Mouse (Mus musculus): ENCODE results near the gene Zfp652. TPM values are rescaled to one million over a fixed set of nuclear protein-coding genes. Genes with fewer than 3 reads are reported as not detected.
A peak's percentile ranks its signal among the peaks of the same experiment; 100 is the strongest.

Gene Zfp652
- polyA plus RNA-seq, 1 experiment: 34.1 TPM

DNA sequence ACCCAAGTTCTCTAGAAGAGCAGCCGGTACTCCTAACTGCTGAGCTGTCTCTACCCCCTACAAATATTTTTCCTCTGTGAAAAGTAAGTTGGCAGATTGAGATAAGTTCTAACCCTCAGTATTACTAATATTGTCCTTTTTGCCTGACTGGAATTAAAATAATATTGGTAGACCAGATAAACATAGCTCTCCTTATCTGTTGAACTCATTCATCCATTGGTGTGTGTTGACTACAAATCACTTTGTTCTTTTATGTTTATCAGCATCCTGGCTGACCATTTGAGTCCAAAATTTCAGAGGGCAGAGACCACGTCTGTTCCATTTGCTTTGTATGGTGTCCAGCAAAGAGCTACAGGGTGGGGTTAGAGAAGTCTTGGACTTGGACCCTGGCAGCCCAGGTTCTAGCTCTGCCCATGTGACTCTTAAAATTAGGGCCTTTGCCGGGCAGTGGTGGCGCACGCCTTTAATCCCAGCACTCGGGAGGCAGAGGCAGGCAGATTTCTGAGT is 2.9 kb upstream of the Zfp652 start:
- peaks cover 5% of the 10 kb centered on the region for H3K4me1 ChIP-seq (replicated peaks; ENCODE audit: control insufficient read depth, insufficient read depth, low read length)
- TF ChIP-seq CTCF (IDR thresholded peaks at IDR 0.05; ENCODE audit: borderline replicate concordance, control insufficient read depth, extremely low read depth, insufficient read depth, low read length, poor library complexity) (no peak), POLR2A (IDR thresholded peaks at IDR 0.05; ENCODE audit: control insufficient read depth, extremely low read depth, insufficient read depth, low read length, poor library complexity) (no peak)
- WGBS: 97% methylated on average over 6 of the region's 6 CpGs
- H3K4me3 ChIP-seq (ENCODE audit: control insufficient read depth, insufficient read depth, low read length): no peak overlapping the region
- no peak overlapping the region for H3K27ac ChIP-seq (ENCODE audit: control insufficient read depth, insufficient read depth, low read length)
- no peak for DNase-seq
- no peaks in the 10 kb centered on the region for H3K27me3 ChIP-seq (ENCODE audit: control insufficient read depth, insufficient read depth, low read length)
- H3K36me3 ChIP-seq (ENCODE audit: control insufficient read depth, insufficient read depth, low read length): no peaks in the 10 kb centered on the region

GRCm38 (mm10) chr11:95710478-95710877 is 2.0 kb upstream of the Zfp652 start:
- DNase-seq: no peak
- Histone ChIP-seq H3K27me3 (ENCODE audit: control insufficient read depth, insufficient read depth, low read length) (no peaks in the 10 kb centered on the region), H3K4me1 (replicated peaks; ENCODE audit: control insufficient read depth, insufficient read depth, low read length) (peaks cover 5% of the 10 kb centered on the region), H3K4me3 (ENCODE audit: control insufficient read depth, insufficient read depth, low read length) (no peak overlapping the region), H3K27ac (ENCODE audit: control insufficient read depth, insufficient read depth, low read length) (no peak overlapping the region), H3K36me3 (ENCODE audit: control insufficient read depth, insufficient read depth, low read length) (no peaks in the 10 kb centered on the region)
- TF ChIP-seq POLR2A (IDR thresholded peaks at IDR 0.05; ENCODE audit: control insufficient read depth, extremely low read depth, insufficient read depth, low read length, poor library complexity) (no peak), CTCF (IDR thresholded peaks at IDR 0.05; ENCODE audit: borderline replicate concordance, control insufficient read depth, extremely low read depth, insufficient read depth, low read length, poor library complexity) (no peak)
- WGBS: 89% methylated on average over 7 of the region's 7 CpGs

- Histone ChIP-seq H3K4me3 (ENCODE audit: control insufficient read depth, insufficient read depth, low read length) (peak overlapping the region; percentile 23), H3K36me3 (ENCODE audit: control insufficient read depth, insufficient read depth, low read length) (no peaks in the 10 kb centered on the region), H3K27me3 (ENCODE audit: control insufficient read depth, insufficient read depth, low read length) (no peaks in the 10 kb centered on the region), H3K4me1 (replicated peaks; ENCODE audit: control insufficient read depth, insufficient read depth, low read length) (peaks cover 9% of the 10 kb centered on the region), H3K27ac (ENCODE audit: control insufficient read depth, insufficient read depth, low read length) (no peak overlapping the region; the same call in 1 of the 2 replicates)
- peak; percentile 16 for DNase-seq
- TF ChIP-seq POLR2A (IDR thresholded peaks at IDR 0.05; ENCODE audit: control insufficient read depth, extremely low read depth, insufficient read depth, low read length, poor library complexity): no peak
- no peak for TF ChIP-seq CTCF (IDR thresholded peaks at IDR 0.05; ENCODE audit: borderline replicate concordance, control insufficient read depth, extremely low read depth, insufficient read depth, low read length, poor library complexity)
- WGBS: 5% methylated on average over 12 of the region's 12 CpGs
These were observed 349 bp upstream of the Zfp652 start for GRCm38 (mm10) chr11:95712085-95712562.

DNA sequence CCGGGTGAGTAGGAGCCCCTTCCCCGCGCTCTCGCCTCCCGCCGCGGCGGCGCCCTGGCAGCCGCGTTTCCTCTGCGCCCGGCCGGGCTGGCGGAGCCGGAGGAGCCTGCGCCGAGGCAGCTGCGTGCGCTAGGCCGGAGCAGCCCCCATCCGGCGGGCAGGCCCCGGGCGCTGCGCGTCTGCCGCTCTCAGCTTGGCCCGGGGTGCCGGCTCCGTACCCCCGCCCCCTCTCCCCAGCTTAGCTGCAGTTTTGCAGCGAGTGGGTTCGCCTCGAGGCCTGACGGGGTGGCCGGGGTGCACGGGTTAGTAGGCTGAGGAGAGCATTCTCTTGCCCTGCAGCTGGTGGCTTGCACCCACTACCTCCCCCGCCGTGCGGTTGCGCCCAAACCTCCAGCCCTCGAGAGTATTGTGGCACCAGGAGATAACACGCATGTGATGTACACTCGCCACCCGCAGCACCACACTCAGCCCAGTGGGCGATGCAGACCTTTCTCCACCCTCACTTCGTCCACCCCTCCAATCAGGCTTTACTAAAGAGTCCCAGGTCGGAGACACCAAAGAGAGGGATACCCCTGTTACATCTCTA is 845 bp downstream of the Zfp652 start:
- TF ChIP-seq POLR2A (IDR thresholded peaks at IDR 0.05; ENCODE audit: control insufficient read depth, extremely low read depth, insufficient read depth, low read length, poor library complexity): no peak
- TF ChIP-seq CTCF (IDR thresholded peaks at IDR 0.05; ENCODE audit: borderline replicate concordance, control insufficient read depth, extremely low read depth, insufficient read depth, low read length, poor library complexity): no peak
- peak; percentile 72 for DNase-seq
- Histone ChIP-seq H3K4me1 (replicated peaks; ENCODE audit: control insufficient read depth, insufficient read depth, low read length) (peaks cover 11% of the 10 kb centered on the region), H3K36me3 (ENCODE audit: control insufficient read depth, insufficient read depth, low read length) (no peaks in the 10 kb centered on the region), H3K27me3 (ENCODE audit: control insufficient read depth, insufficient read depth, low read length) (no peaks in the 10 kb centered on the region), H3K4me3 (ENCODE audit: control insufficient read depth, insufficient read depth, low read length) (peak overlapping the region; percentile 84), H3K27ac (ENCODE audit: control insufficient read depth, insufficient read depth, low read length) (peak overlapping the region; percentile 86)
- WGBS: under 1% methylated on average over 49 of the region's 49 CpGs

DNA sequence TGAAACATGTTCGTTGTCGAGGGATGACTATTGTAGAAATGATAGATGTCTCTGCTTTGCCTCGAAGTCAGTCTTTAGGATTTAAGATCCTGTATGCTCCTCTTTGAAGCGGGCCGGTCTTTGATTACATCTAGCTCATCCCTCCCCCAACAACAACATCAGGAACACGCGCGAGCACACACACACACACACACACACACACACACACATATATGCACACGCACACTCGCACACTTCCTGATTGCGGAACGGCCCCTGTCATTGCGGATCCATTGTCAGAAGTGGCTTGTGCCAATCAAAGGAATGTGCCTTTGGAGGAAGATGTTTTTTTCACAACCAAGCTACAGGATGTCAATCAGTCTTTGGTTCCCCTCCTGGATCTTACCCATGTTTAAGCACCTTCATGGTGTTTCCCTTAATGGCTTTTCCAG is 1.4 kb downstream of the Zfp652 start:
- Histone ChIP-seq H3K36me3 (ENCODE audit: control insufficient read depth, insufficient read depth, low read length) (no peaks in the 10 kb centered on the region), H3K4me3 (ENCODE audit: control insufficient read depth, insufficient read depth, low read length) (peak overlapping the region; percentile 84), H3K27me3 (ENCODE audit: control insufficient read depth, insufficient read depth, low read length) (no peaks in the 10 kb centered on the region), H3K27ac (ENCODE audit: control insufficient read depth, insufficient read depth, low read length) (peak overlapping the region; percentile 86), H3K4me1 (replicated peaks; ENCODE audit: control insufficient read depth, insufficient read depth, low read length) (peaks cover 11% of the 10 kb centered on the region)
- WGBS: 0% methylated on average over 13 of the region's 13 CpGs
- no peak for TF ChIP-seq CTCF (IDR thresholded peaks at IDR 0.05; ENCODE audit: borderline replicate concordance, control insufficient read depth, extremely low read depth, insufficient read depth, low read length, poor library complexity)
- no peak for DNase-seq

DNA sequence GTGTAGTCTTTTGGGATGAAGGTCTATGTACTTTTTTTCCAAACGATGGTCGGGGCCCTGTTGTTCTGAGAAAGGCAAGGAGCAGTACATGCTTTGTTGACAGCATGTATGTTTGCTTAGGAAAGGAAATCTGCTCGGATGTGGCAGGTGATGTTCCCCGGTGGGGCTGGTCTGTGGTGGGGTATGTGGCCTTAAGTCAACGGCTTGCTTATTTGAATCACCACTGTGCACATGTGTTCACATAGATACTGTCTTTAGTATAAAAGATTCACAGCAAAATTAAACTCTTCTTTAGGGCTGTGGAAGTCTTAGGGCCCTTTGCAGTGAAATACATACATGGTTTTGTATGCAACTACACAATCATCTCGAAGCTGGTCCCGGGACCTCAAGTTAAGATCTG is 1.9 kb downstream of the Zfp652 start:
- Histone ChIP-seq H3K27ac (ENCODE audit: control insufficient read depth, insufficient read depth, low read length) (peak overlapping the region; percentile 86), H3K36me3 (ENCODE audit: control insufficient read depth, insufficient read depth, low read length) (no peaks in the 10 kb centered on the region), H3K4me1 (replicated peaks; ENCODE audit: control insufficient read depth, insufficient read depth, low read length) (peaks cover 11% of the 10 kb centered on the region), H3K4me3 (ENCODE audit: control insufficient read depth, insufficient read depth, low read length) (peak overlapping the region; percentile 84), H3K27me3 (ENCODE audit: control insufficient read depth, insufficient read depth, low read length) (no peaks in the 10 kb centered on the region)
- TF ChIP-seq CTCF (IDR thresholded peaks at IDR 0.05; ENCODE audit: borderline replicate concordance, control insufficient read depth, extremely low read depth, insufficient read depth, low read length, poor library complexity) (no peak), POLR2A (IDR thresholded peaks at IDR 0.05; ENCODE audit: control insufficient read depth, extremely low read depth, insufficient read depth, low read length, poor library complexity) (no peak)
- WGBS: under 1% methylated on average over 7 of the region's 7 CpGs
- DNase-seq: peak; percentile 42

Measured in thymus, adult 2 months (tissue).